Mouse (Mus musculus) olfactory bulb, adult 2 months (tissue): ENCODE results near the gene Gpsm3. TPM values are rescaled to one million over a fixed set of nuclear protein-coding genes. Genes with fewer than 3 reads are reported as not detected.

Experiments
- H3K27ac ChIP-seq: fragments of 200-500 bp; 2 replicates; pipeline ENCODE4 v1.5.1; 2012; ENCODE audit warnings: low read depth, low read length; ENCODE audit not compliant: insufficient read depth
- H3K4me1 ChIP-seq: fragments of 200-500 bp; 2 replicates; pipeline ENCODE4 v1.6.1; 2012; ENCODE audit warnings: low read length; ENCODE audit not compliant: control insufficient read depth, insufficient read depth
- H3K4me3 ChIP-seq: fragments of 200-500 bp; 2 replicates; pipeline ENCODE4 v1.5.1; 2012; ENCODE audit warnings: mild to moderate bottlenecking, low read depth, low read length, moderate library complexity; ENCODE audit not compliant: insufficient read depth
- CTCF ChIP-seq: fragments of 200-500 bp; IDR thresholded peaks from 2 replicates; pipeline ENCODE4 v1.5.1; 2012; ENCODE audit warnings: low read depth, mild to moderate bottlenecking, low read length, moderate library complexity; ENCODE audit not compliant: insufficient read depth
- POLR2A ChIP-seq: fragments of 200-500 bp; IDR thresholded peaks from 2 replicates; pipeline ENCODE4 v1.6.1; 2012; ENCODE audit warnings: mild to moderate bottlenecking, low read depth, low read length, moderate library complexity; ENCODE audit not compliant: insufficient read depth
- WGBS: fragments of 180-500 bp; shearing (Covaris S2); methylation state at CpG from one replicate; pipeline ENCODE4 v1.1.7; 2018; 5-methylcytosine and 5-hydroxymethylcytosine counted together
- polyA plus RNA-seq: library from polyadenylated mRNA; stranded (reverse); fragments of >200 nt; gene quantifications from 2 replicates; pipeline ENCODE4 v1.2.4, GENCODE M21; 2012; ENCODE audit warnings: low replicate concordance; ENCODE audit not compliant: missing spikeins, insufficient read depth, insufficient read length

Gene Gpsm3
- polyA plus RNA-seq, 1 experiment: not detected

DNA sequence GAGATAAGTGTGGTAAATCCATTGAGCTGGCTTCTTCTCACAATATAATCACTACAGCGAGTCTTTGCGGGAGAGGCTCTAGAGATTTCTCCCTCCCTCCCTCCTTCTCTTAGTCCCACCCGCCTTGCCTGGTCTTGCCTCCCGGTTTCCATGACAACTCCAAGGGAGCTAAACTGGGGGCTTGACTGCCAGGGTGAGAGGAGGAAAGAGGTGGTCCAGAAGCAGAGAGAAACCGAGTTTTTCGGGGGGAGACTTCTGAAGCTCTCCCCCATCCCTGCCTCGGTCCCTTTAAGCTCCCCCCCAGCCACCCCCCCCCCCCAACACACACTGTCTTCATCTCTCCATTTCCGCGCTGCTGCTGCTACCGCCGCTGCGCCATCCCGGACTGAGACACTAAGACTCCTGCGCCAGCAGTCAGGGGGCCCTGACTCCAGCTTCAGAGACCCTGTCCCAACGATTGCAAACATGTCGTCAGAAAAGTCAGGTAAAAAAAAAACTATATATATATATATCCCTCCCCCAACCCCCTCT, 39.7 kb downstream of the Gpsm3 start, which contains the start of gene Prrt1:
Prrt1 (plus strand) TSS at position 313 of the 531 bp plus-strand sequence.
- Histone ChIP-seq H3K4me3 (peak within 1 kb of the TSS; percentile 89), H3K4me1 (peaks cover 43% of the 10 kb centered on the region), H3K27ac (peak within 1 kb of the TSS; percentile 99)
- TF ChIP-seq CTCF: no peak
- TF ChIP-seq POLR2A: 0 out of 2 replicates have a peak, but pooled peaks have one; percentile 14
- 1% methylated on average over 16 of the region's 16 CpGs for WGBS

DNA sequence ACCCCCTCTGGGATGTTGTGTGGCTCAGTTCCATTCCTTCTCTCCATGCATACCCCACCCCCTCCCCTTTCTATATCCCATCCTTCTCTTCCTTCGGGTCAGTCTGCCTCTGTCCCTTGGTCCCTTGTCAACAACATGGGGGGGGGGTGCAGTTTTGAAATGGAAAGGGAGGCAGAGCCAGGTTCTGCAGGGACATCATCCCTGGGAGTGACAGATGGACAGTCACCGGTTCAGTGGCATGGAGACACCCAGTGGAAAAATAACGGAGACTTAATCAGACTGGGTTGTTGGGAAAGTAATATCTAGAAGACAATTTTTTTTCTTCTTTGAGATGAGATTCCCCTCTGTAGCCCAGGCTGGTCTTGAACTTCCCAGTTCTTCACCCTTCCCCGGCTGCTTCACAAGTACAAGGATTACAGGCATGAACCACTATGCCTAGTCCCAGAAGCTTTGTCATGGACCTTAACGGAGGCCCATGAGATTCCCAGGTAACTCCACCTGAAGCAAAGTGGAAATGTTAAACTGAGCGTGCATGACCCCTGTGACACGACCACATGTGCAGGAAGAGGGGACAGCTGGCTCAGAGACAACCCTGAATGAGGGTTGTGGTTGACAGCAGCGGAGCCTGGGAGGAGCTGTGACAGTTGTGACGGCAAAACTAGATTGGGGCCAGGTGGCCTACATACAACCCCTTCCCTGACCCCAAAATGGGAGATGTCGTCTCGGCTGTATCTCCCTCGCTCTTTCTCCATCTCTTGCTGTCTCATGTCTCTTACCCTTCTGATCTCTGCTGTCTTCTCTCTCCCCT, 40.4 kb downstream of the Gpsm3 start:
- 13% methylated on average over 12 of the region's 12 CpGs for WGBS
- peaks cover 43% of the 10 kb centered on the region for H3K4me1 ChIP-seq
- TF ChIP-seq CTCF (no peak), POLR2A (no peak)
- H3K4me3 ChIP-seq: peak overlapping the region; percentile 89
- peak overlapping the region; percentile 50 for H3K27ac ChIP-seq

DNA sequence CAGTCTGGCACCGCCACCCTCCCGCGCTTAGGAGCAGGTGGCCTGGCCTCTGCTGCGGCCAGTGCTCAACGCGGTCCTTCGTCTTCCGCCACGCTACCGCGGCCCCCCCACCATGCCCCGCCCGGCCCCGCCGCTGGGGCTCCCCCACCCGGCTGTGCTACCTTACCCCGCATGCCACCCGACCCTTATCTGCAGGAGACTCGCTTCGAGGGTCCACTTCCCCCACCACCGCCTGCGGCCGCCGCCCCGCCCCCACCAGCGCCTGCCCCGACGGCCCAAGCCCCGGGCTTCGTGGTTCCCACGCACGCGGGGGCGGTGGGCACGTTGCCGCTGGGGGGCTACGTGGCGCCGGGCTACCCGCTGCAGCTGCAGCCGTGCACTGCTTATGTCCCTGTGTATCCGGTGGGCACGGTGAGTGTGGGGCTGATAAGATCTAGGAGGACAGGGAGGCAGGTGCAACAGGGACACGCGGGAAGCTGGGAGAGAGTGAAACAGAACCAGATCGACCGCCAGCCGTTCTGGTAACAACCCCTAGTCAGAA, 41.2 kb downstream of the Gpsm3 start:
- Histone ChIP-seq H3K4me3 (peak overlapping the region; percentile 89), H3K4me1 (peaks cover 39% of the 10 kb centered on the region), H3K27ac (peak overlapping the region; percentile 62; the same call in 1 of the 2 replicates)
- WGBS: 3% methylated on average over 48 of the region's 48 CpGs
- TF ChIP-seq CTCF (no peak), POLR2A (no peak)

DNA sequence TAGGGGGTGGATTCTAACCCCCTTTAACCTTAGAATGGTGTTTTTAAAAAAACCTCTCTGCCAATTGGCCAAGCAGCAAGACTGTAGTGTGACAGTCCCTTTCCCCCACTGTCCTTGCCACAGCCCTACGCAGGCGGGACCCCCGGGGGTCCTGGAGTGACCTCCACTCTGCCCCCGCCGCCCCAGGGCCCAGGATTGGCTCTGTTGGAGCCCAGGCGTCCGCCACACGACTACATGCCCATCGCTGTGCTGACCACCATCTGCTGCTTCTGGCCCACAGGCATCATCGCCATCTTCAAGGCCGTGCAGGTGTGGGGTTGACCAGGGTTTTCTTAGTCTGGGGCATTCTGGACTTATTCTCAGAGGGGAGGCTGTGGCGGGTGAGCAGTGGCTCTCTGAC, 42.0 kb downstream of the Gpsm3 start:
- peak overlapping the region; percentile 89 for H3K4me3 ChIP-seq
- WGBS: 13% methylated on average over 12 of the region's 12 CpGs
- H3K27ac ChIP-seq: peak overlapping the region; percentile 62
- TF ChIP-seq CTCF: no peak
- no peak for TF ChIP-seq POLR2A
- H3K4me1 ChIP-seq: peaks cover 31% of the 10 kb centered on the region

DNA sequence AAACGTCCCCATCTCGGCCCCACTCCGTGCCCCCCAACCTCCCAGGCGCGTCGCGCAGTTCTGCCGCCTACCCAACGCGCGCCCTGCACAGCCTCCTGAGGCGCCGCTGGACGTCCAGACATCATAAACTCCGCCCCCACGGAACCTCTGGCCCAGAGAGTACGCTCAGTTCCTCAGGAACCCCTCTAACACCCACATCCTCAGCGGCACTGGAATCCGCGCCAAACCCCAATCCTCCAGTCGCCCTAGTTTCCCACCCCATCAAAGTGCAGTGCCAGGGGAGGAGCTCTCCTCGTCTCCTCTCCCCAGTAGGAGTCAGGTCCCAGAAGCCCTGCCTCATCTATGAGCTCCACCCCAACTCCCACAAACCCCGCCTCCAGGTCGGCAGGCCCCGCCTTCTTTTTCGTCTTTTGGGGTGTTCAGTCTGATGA, 42.7 kb downstream of the Gpsm3 start:
- TF ChIP-seq POLR2A: peak; percentile 62
- TF ChIP-seq CTCF: no peak
- peak overlapping the region; percentile 89 for H3K4me3 ChIP-seq
- peaks cover 30% of the 10 kb centered on the region for H3K4me1 ChIP-seq
- peak overlapping the region; percentile 52 for H3K27ac ChIP-seq
- 2% methylated on average over 26 of the region's 26 CpGs for WGBS

DNA sequence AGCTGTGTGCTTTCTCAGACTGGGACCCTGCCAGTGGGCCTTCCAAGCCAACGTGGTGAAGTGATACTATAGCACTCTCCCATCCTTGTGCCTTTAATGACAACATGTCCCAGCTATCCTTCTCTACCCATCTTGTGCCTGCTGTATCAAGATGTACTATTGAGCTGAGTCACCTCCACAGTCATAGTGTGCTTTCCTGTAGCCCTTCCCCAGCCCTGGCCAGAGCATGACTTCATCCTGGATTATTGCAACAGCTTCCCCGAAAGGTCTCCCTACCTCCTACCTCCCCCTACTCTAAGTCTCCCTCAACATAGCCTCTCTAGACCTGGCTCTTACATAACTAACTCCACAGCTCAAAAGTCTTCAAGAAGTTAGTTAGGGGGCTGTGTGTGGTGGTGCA, 46.1 kb downstream of the Gpsm3 start:
- no peak for TF ChIP-seq CTCF
- TF ChIP-seq POLR2A: no peak
- no peak overlapping the region for H3K27ac ChIP-seq
- WGBS: 79% methylated on average over 2 of the region's 2 CpGs
- H3K4me1 ChIP-seq: peaks cover 23% of the 10 kb centered on the region
- no peak overlapping the region for H3K4me3 ChIP-seq

DNA sequence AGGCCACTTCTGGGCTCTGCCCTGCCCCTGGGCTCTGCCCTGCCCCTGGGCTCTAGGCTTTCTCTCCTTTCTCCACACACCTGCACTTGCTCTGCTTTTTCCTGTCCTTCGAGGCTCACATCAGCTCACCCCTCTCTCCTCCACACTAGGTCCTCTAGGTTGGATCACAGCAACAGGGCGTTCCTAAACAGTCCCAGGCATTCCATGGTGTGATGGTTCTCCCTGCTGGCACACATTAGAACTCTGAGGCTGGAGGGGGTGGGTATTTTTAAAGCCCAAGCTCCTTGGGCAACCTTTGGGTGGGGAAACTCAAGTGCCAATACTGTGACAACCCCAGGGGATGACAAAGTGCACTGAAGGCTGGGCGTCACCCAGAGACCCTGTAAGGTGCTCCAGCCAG, 47.9 kb downstream of the Gpsm3 start:
- no peak overlapping the region for H3K27ac ChIP-seq
- H3K4me1 ChIP-seq: peaks cover 14% of the 10 kb centered on the region
- TF ChIP-seq POLR2A: no peak
- no peak for TF ChIP-seq CTCF
- WGBS: 62% methylated on average over 3 of the region's 3 CpGs
- no peak overlapping the region for H3K4me3 ChIP-seq

DNA sequence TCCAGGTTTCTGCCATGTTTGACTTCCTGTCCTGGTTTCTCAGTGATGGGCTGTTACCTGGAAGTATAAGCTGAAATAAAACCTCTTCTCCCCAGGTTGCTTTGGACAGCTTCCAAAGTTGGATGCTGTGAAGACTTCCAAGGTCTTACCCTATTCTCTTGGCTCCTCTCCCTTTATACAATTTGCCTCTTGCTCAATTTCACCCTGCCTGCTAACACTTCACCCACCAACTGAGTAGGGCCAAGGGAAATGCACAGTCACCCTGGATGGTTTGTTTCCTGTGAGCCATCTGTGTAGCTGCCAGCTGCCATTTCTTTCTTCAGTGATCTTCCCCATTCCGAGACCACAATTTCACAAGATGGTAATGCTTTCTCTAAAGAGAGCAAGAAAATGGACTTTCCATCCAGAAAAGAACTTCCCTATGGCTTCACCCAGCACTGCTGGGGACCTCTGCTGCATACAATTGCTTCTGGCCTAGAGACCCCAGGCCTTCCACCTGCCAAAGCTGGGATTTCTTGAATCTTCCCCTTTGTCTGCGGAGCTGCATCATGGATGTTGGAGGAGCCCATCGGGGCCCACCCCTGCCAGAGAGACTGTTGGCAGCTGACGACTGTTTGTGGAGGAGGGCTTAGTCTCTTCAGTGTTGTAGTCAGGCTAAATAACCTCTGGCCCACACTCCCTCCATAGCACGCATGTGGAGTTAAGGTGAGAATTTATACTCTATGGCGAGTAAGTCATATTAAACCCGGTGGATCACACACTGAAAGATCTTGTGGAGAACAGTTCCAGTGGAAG, 50.1 kb downstream of the Gpsm3 start:
- Histone ChIP-seq H3K27ac (no peak overlapping the region), H3K4me3 (no peak overlapping the region), H3K4me1 (peaks cover 7% of the 10 kb centered on the region)
- no peak for TF ChIP-seq CTCF
- no peak for TF ChIP-seq POLR2A
- 83% methylated on average over 7 of the region's 7 CpGs for WGBS
